Comparison of ENCODE assay signal across 13 mouse cellular contexts in genomic region chr5:99214400-99214799, GRCm38 (mm10).
DNase-seq lines count a peak whose midpoint lies in the region; ATAC-seq and TF ChIP-seq lines count a peak whose summit lies in the region.
"Had no signal": no experiment of that assay in that cellular context is flagged by ENCODE, and none has a peak within 500 bp of the region (broad histone marks: within the 10 kb centered on the region; RNA-seq: fewer than 3 reads in every experiment).

No protein-coding gene starts in this region.

- DNase-seq in frontal cortex, postnatal 36 days (ENCODE audit: low spot score in 2 of 2), result peak; percentile 52 to 57
- DNase-seq in frontal cortex, postnatal 10 days (ENCODE audit: low spot score in 2 of 2), result no peak
- DNase-seq in liver, adult 2 months (ENCODE audit: extremely low read depth, low read depth, low spot score), result peak; percentile 47
- no peak for DNase-seq in thymus, postnatal 0 days (ENCODE audit: low spot score)
- DNase-seq in kidney, adult 11 months, result no peak
- DNase-seq: kidney, adult 2 months had no signal

- ATAC-seq in liver, embryonic 12.5 days, result no peak
- peak; percentile 96 for ATAC-seq in megakaryocyte progenitor cell, adult 5-6 weeks (replicated peaks; ENCODE audit: poor library complexity)

- no peak overlapping the region for H3K4me3 ChIP-seq in liver, adult 2 months (ENCODE audit: insufficient read depth, low read depth, low read length)
- H3K4me3 ChIP-seq in liver, embryonic 12.5 days, result no peak overlapping the region
- H3K4me3 ChIP-seq in cortical plate, adult 2 months (ENCODE audit: insufficient read depth, low read length), result no peak overlapping the region
- H3K4me3 ChIP-seq: forebrain, embryonic 12.5 days; limb, embryonic 12.5 days; neural tube, embryonic 15.5 days had no signal

- H3K4me1 ChIP-seq in liver, adult 2 months (ENCODE audit: control insufficient read depth, insufficient read depth, low read length), result no peaks in the 10 kb centered on the region
- no peaks in the 10 kb centered on the region for H3K4me1 ChIP-seq in liver, embryonic 12.5 days
- H3K4me1 ChIP-seq in cortical plate, adult 2 months (ENCODE audit: control insufficient read depth, insufficient read depth, low read length), result peaks cover 11% of the 10 kb centered on the region; the same call in 1 of the 2 replicates

- no peak for TF ChIP-seq CTCF in liver, adult 2 months (IDR thresholded peaks at IDR 0.05; ENCODE audit: low read depth, low read length)
- no peak for TF ChIP-seq CTCF in cortical plate, adult 2 months (IDR thresholded peaks at IDR 0.05; ENCODE audit: extremely low read depth, insufficient read depth, low read length)

- WGBS in liver, adult 2 months, result 84% methylated on average over 6 of the region's 6 CpGs
- 74% methylated on average over 6 of the region's 6 CpGs for WGBS in liver, embryonic 12.5 days (ENCODE audit: insufficient replicate concordance)

- H3K27me3 ChIP-seq in liver, adult 2 months (ENCODE audit: control insufficient read depth, insufficient read depth, low read length), result no peaks in the 10 kb centered on the region
- H3K27me3 ChIP-seq in liver, embryonic 12.5 days (replicated peaks), result no peaks in the 10 kb centered on the region
- H3K27me3 ChIP-seq: forebrain, embryonic 12.5 days; limb, embryonic 12.5 days; neural tube, embryonic 15.5 days had no signal

- H3K27ac ChIP-seq in liver, adult 2 months (replicated peaks; ENCODE audit: insufficient read depth, low read depth, low read length), result no peak overlapping the region
- H3K27ac ChIP-seq in liver, embryonic 12.5 days, result no peak overlapping the region
- H3K27ac ChIP-seq in cortical plate, adult 2 months (ENCODE audit: insufficient read depth, low read length), result 0 out of 2 replicates have a peak overlapping the region, but pooled peaks have one; percentile 51
- H3K27ac ChIP-seq: limb, embryonic 12.5 days; neural tube, embryonic 15.5 days had no signal

- peaks cover 18% of the 10 kb centered on the region for H3K36me3 ChIP-seq in liver, adult 2 months (ENCODE audit: control insufficient read depth, insufficient read depth, low read length)
- peaks cover 30% of the 10 kb centered on the region for H3K36me3 ChIP-seq in liver, embryonic 12.5 days

- TF ChIP-seq POLR2A in liver, adult 2 months (IDR thresholded peaks at IDR 0.05; ENCODE audit: extremely low read depth, insufficient read depth, low read length), result no peak
- TF ChIP-seq POLR2A in cortical plate, adult 2 months (IDR thresholded peaks at IDR 0.05; ENCODE audit: extremely low read depth, insufficient read depth, low read length), result no peak

- no peak overlapping the region for H3K9ac ChIP-seq in liver, adult 2 months (ENCODE audit: low read depth, low read length)
- H3K9ac ChIP-seq in liver, embryonic 12.5 days, result no peak overlapping the region
- H3K9ac ChIP-seq: forebrain, embryonic 12.5 days; limb, embryonic 12.5 days; neural tube, embryonic 15.5 days had no signal

- H3K79me2 ChIP-seq in liver, adult 2 months (ENCODE audit: control insufficient read depth, insufficient read depth, low read length), result no peaks in the 10 kb centered on the region

- H3K4me2 ChIP-seq in liver, embryonic 12.5 days, result no peak overlapping the region
- H3K4me2 ChIP-seq: forebrain, embryonic 12.5 days; limb, embryonic 12.5 days; midbrain, embryonic 11.5 days; neural tube, embryonic 15.5 days had no signal

- no peaks in the 10 kb centered on the region for H3K9me3 ChIP-seq in liver, embryonic 12.5 days (replicated peaks)
- H3K9me3 ChIP-seq: forebrain, embryonic 12.5 days; limb, embryonic 12.5 days; neural tube, embryonic 15.5 days had no signal

Comparison
In these comparisons a context has a peak if more than half of its experiments do, and no peak if none do; other contexts are left out.
1. DNase-seq: peak in frontal cortex, postnatal 36 days (2 of 2) and liver, adult 2 months (single experiment); none in frontal cortex, postnatal 10 days (0 of 2), thymus, postnatal 0 days (single experiment) and kidney, adult 11 months (single experiment).